Mouse (Mus musculus): ENCODE results near the gene Sult2b1. TPM values are rescaled to one million over a fixed set of nuclear protein-coding genes. Genes with fewer than 3 reads are reported as not detected.
A peak's percentile ranks its signal among the peaks of the same experiment; 100 is the strongest.

Sult2b1 gene
- polyA plus RNA-seq, 1 experiment from 2014 or later: 0.72 TPM

DNA sequence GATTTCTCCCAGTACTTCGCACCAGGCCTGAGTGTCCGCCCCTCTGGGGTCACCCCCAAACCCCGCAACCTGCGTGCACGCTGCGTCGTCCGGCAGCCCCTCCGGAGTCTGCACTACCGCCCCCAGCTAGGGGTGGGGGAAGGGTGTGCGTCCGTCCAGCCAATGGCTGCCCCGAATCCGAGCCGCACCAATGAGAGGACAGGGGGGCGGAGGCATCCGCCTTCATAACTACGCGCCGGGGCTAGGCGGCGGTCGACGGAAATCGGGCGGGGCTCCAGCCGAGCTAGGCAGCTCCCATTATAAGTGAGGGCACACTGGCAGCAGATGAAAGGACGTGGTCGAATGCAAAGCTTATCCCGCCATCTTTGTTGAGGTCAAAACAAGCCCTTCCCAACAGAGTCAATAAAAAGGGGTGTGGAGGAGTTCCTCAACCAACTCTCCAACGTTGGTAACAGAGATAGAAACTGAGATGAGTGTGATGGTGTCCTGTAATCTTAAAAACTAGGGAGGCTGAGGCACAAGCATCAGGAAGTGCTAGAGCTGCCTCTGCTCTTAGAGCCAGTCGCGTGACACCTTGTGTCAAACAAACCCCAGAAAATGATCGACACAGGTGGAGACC is 69.3 kb downstream of the Sult2b1 start, which contains the start of gene Rpl18:
Gene Rpl18, plus strand, starts transcription at position 368 of the 619 bp plus-strand sequence.
- peaks cover 35% of the 10 kb centered on the region for H3K36me3 ChIP-seq (ENCODE audit: control insufficient read depth, insufficient read depth)
- peak within 1 kb of the TSS; percentile 42 for H3K27ac ChIP-seq (ENCODE audit: low read length)
- 7% methylated on average over 34 of the region's 34 CpGs for WGBS
- no peaks in the 10 kb centered on the region for H3K9me3 ChIP-seq (replicated peaks; ENCODE audit: control insufficient read depth, low read length)
- no peaks in the 10 kb centered on the region for H3K27me3 ChIP-seq (ENCODE audit: control insufficient read depth, insufficient read depth, low read length)
- peak; percentile 86 for ATAC-seq (replicated peaks; ENCODE audit: extremely low read depth, insufficient read depth, low FRiP score)
- H3K9ac ChIP-seq (ENCODE audit: low read length): peak within 1 kb of the TSS; percentile 94
- peak within 1 kb of the TSS; percentile 96 for H3K4me2 ChIP-seq (ENCODE audit: low read depth, low read length)
- H3K4me3 ChIP-seq (ENCODE audit: low read length): peak within 1 kb of the TSS; percentile 79
- peaks cover 40% of the 10 kb centered on the region for H3K4me1 ChIP-seq (ENCODE audit: control insufficient read depth, insufficient read depth, low read length)

DNA sequence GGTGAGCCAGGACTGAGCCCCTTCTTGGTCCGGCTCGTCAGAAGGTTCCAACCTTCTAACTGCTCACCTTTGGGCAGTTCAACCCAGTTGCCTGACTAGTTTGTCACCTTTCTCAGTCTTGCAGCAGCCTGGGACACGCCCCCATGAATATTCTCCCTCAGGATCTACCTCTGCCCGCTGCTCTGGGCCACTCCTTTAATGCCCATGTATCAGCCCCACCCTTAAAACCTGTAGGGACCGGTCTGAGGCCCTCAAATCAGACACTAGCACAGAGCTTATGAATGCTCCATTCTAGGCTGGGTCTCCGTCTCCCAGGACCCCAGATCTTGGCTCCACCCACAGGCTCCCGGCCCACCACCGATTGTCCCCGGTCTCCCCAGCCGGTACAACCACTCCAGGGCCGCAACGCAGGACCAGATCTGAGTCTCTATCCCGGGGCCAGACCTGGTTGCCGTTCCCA is 69.8 kb downstream of the Sult2b1 start:
- WGBS: 9% methylated on average over 14 of the region's 14 CpGs
- peak overlapping the region; percentile 84 for H3K9ac ChIP-seq (ENCODE audit: low read length)
- ATAC-seq (replicated peaks; ENCODE audit: extremely low read depth, insufficient read depth, low FRiP score): no peak
- no peaks in the 10 kb centered on the region for H3K27me3 ChIP-seq (ENCODE audit: control insufficient read depth, insufficient read depth, low read length)
- peaks cover 30% of the 10 kb centered on the region for H3K36me3 ChIP-seq (ENCODE audit: control insufficient read depth, insufficient read depth)
- peaks cover 38% of the 10 kb centered on the region for H3K4me1 ChIP-seq (ENCODE audit: control insufficient read depth, insufficient read depth, low read length)
- peak overlapping the region; percentile 79 for H3K4me3 ChIP-seq (ENCODE audit: low read length)
- peak overlapping the region; percentile 42 for H3K27ac ChIP-seq (ENCODE audit: low read length)
- no peaks in the 10 kb centered on the region for H3K9me3 ChIP-seq (replicated peaks; ENCODE audit: control insufficient read depth, low read length)
- H3K4me2 ChIP-seq (ENCODE audit: low read depth, low read length): peak overlapping the region; percentile 96

DNA sequence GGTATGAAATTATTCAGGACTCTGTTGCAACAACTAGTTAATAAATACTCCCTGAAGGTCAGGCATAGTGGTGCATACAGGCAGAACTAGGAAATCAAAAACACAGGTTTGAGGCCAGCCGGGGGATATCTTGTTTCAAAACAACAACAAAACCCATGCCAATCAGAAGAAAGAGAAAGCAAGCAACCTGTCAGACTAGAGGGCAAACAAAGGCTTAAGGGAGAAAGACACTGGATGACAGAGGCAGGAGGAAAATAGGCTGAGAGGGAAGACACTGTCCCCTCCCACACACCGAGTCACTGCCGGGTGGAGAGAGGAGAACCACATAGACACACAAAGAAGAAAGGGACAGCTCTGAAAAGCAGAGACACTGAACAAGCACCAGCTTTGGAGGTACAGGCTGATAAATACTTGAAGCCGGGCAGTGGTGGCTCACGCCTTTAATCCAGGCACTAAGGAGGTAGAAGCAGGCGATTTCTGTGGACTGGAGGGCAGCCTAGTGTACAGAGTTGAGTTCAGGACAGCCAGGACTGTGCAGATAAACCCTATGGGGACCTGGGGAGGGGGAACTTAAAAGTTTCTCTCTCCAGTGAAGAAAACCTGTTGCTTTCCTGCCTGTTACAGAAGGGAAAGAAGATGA is 70.5 kb downstream of the Sult2b1 start:
- Histone ChIP-seq H3K4me1 (ENCODE audit: control insufficient read depth, insufficient read depth, low read length) (peaks cover 31% of the 10 kb centered on the region), H3K4me3 (ENCODE audit: low read length) (peak overlapping the region; percentile 79), H3K9me3 (replicated peaks; ENCODE audit: control insufficient read depth, low read length) (no peaks in the 10 kb centered on the region), H3K4me2 (ENCODE audit: low read depth, low read length) (peak overlapping the region; percentile 96), H3K27ac (ENCODE audit: low read length) (no peak overlapping the region), H3K36me3 (ENCODE audit: control insufficient read depth, insufficient read depth) (peaks cover 24% of the 10 kb centered on the region), H3K9ac (ENCODE audit: low read length) (peak overlapping the region; percentile 84), H3K27me3 (ENCODE audit: control insufficient read depth, insufficient read depth, low read length) (no peaks in the 10 kb centered on the region)
- ATAC-seq (replicated peaks; ENCODE audit: extremely low read depth, insufficient read depth, low FRiP score): no peak
- WGBS: 80% methylated on average over 6 of the region's 6 CpGs

DNA sequence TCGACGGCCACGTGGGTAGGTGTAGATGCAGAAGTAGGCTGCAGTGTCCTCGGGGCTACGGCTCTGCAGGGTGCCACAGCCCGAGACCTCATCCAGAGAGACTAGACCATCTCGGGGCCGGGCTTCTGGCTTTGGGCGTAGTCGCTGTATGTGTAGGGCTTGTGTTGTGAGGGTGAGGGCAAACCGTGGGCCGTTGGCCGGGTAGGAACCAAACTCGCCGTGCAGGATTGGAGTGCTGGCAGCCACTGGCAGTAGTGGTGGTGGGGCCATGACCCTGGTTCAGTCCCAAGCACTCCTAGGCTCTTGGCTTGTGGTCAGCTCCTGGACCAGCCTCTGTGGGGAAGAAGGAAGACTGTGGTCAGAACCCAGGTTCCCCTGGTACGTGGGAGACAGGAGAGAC is 71.1 kb downstream of the Sult2b1 start:
- no peak for ATAC-seq (replicated peaks; ENCODE audit: extremely low read depth, insufficient read depth, low FRiP score)
- peaks cover 24% of the 10 kb centered on the region for H3K36me3 ChIP-seq (ENCODE audit: control insufficient read depth, insufficient read depth)
- H3K9me3 ChIP-seq (replicated peaks; ENCODE audit: control insufficient read depth, low read length): no peaks in the 10 kb centered on the region
- H3K27me3 ChIP-seq (ENCODE audit: control insufficient read depth, insufficient read depth, low read length): no peaks in the 10 kb centered on the region
- no peak overlapping the region for H3K4me2 ChIP-seq (ENCODE audit: low read depth, low read length)
- whole genome bisulfite sequencing: 91% methylated on average over 16 of the region's 16 CpGs
- no peak overlapping the region for H3K4me3 ChIP-seq (ENCODE audit: low read length)
- H3K27ac ChIP-seq (ENCODE audit: low read length): no peak overlapping the region
- no peak overlapping the region for H3K9ac ChIP-seq (ENCODE audit: low read length)
- H3K4me1 ChIP-seq (ENCODE audit: control insufficient read depth, insufficient read depth, low read length): peaks cover 30% of the 10 kb centered on the region

DNA sequence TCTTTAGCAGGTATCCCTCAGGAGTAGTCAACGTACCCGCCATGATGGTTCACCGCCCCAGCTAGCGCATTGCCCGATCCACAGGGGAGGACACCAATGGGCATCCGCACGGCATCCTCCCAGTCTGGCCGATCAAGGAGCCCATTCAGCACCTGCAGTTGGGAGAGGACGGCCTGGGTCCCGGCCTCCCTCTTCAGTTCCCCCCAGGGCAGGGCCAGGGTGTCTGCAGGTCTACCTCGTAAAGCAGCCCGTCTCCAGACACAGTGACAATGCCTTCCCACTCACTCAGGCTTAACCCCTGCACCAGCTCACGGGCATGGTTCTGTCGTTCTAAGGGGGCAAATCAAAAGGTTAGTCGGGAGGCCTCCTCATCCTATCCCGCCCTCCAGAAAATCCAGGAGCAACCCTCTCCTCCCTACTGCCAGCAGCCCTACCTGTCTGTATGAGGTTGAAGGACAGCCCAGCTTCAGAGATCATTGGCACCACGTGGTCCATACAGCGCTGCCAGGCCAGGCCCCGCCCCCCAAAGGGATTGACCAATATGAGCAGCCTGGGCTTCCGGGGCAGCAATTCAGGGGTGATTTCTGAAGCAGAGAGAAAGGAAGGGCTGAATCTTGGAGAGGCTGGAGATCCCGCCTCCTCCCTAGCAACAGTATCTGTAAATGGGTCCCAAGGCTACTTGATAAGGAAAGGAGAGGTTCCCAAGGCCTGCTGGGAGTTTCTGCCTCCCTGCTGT is 72.3 kb downstream of the Sult2b1 start:
- H3K9ac ChIP-seq (ENCODE audit: low read length): no peak overlapping the region
- no peaks in the 10 kb centered on the region for H3K27me3 ChIP-seq (ENCODE audit: control insufficient read depth, insufficient read depth, low read length)
- no peak overlapping the region for H3K4me2 ChIP-seq (ENCODE audit: low read depth, low read length)
- no peak overlapping the region for H3K4me3 ChIP-seq (ENCODE audit: low read length)
- no peak for ATAC-seq (replicated peaks; ENCODE audit: extremely low read depth, insufficient read depth, low FRiP score)
- 89% methylated on average over 21 of the region's 21 CpGs for WGBS
- no peaks in the 10 kb centered on the region for H3K9me3 ChIP-seq (replicated peaks; ENCODE audit: control insufficient read depth, low read length)
- H3K36me3 ChIP-seq (ENCODE audit: control insufficient read depth, insufficient read depth): peaks cover 24% of the 10 kb centered on the region
- H3K27ac ChIP-seq (ENCODE audit: low read length): no peak overlapping the region
- peaks cover 42% of the 10 kb centered on the region for H3K4me1 ChIP-seq (ENCODE audit: control insufficient read depth, insufficient read depth, low read length)

DNA sequence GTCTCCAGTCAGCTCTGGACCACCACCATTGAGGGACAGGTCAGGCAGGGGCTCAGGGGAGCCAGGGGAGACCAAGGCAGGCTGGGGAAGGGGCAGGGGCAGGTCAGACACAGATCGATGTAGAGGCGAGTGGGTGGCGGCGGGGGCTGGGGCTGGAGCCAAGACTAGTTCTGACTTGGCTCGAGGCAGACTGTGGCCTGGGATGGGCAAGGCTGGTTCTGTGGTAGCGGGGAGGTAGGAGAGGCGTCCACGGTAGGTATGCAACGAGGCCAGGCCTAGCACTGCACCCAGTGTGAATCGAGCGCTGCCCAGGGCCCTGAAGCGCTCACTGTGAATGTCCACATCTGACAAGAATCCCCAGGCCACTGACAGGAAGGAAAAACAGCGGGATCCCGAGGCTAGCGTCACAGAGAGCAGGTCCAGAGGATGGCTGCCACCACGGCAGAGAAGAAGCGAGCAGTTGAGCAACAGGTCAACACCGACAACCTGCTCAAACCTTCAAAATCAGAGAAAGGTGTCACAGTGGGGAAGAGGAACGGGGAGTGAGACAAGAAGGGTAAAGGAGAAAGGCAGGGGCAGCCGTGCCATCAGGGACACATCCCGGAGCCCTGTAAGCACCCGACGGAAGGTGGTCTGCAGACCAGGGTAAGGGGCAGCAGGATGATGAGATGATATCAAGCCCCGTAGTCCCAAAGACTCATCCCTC is 73.0 kb downstream of the Sult2b1 start:
- ATAC-seq (replicated peaks; ENCODE audit: extremely low read depth, insufficient read depth, low FRiP score): no peak
- Histone ChIP-seq H3K9me3 (replicated peaks; ENCODE audit: control insufficient read depth, low read length) (no peaks in the 10 kb centered on the region), H3K4me3 (ENCODE audit: low read length) (no peak overlapping the region), H3K36me3 (ENCODE audit: control insufficient read depth, insufficient read depth) (peaks cover 24% of the 10 kb centered on the region), H3K27ac (ENCODE audit: low read length) (no peak overlapping the region), H3K4me1 (ENCODE audit: control insufficient read depth, insufficient read depth, low read length) (peaks cover 39% of the 10 kb centered on the region), H3K4me2 (ENCODE audit: low read depth, low read length) (no peak overlapping the region), H3K9ac (ENCODE audit: low read length) (no peak overlapping the region), H3K27me3 (ENCODE audit: control insufficient read depth, insufficient read depth, low read length) (no peaks in the 10 kb centered on the region)
- WGBS: 88% methylated on average over 24 of the region's 24 CpGs

DNA sequence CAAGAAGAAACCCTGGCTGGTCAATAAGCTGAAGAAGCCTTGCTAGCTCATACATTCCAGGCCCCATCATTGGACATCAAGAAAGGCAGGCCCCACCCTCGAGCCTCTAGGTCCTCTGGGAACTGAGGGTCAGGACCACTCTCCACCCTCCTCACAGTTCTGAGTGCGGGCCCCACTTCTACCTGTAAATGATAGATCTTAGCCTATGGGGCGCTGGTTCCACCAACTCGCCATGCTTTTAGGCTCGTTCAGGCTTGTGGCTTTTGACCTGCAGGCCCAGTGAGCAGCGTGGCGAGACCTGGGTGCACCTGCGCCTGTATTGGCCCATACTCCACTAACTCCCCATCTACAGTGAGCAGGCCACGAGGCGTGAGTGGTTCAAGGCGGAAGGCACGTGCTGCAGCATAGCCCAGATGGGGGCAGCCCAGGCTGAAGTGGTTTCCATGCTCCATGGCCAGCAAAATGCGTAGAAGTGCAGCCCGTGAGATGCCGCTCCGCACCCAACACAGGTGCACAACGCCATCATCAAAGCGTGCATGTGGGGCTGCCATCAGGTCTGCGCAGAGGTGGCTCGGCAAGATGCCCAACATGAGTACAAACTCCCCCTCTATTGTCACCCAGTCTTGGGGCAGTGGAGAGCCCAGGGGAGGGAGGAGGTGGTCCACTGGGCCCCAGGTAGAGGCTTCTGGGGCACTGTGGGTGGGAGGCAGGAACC is 73.8 kb downstream of the Sult2b1 start:
- Histone ChIP-seq H3K36me3 (ENCODE audit: control insufficient read depth, insufficient read depth) (peaks cover 24% of the 10 kb centered on the region), H3K9ac (ENCODE audit: low read length) (no peak overlapping the region), H3K27me3 (ENCODE audit: control insufficient read depth, insufficient read depth, low read length) (no peaks in the 10 kb centered on the region), H3K4me3 (ENCODE audit: low read length) (no peak overlapping the region), H3K4me1 (ENCODE audit: control insufficient read depth, insufficient read depth, low read length) (peaks cover 39% of the 10 kb centered on the region), H3K4me2 (ENCODE audit: low read depth, low read length) (no peak overlapping the region), H3K27ac (ENCODE audit: low read length) (no peak overlapping the region), H3K9me3 (replicated peaks; ENCODE audit: control insufficient read depth, low read length) (no peaks in the 10 kb centered on the region)
- WGBS: 91% methylated on average over 20 of the region's 20 CpGs
- no peak for ATAC-seq (replicated peaks; ENCODE audit: extremely low read depth, insufficient read depth, low FRiP score)

DNA sequence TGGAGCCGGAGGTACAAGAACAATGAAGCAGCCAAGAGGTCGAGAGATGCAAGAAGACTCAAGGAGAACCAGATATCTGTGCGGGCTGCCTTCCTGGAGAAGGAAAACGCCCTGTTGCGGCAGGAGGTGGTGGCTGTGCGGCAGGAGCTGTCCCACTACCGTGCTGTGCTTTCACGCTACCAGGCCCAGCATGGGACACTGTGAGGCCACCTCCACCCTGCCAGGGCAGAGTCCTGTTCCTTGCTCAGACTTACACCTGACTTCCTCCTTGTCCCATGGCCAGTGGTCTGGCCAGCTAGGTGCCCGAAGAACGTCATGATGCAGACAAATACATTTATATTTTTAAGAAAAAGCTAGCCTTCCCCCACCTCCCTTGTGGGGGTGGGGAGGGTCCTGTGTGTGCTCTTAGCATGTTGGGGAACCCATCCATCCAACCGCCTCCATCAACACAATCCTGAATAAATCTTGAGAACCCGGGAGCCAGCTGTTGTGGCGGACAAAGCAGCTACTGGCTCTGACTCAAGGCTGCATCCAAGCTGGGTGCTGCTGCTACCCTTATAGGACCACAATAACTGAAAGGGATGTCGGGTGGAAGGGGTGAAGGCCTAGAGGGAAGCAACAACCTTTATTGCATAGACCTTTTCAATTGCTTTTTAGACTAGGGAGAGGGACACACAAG is 74.7 kb downstream of the Sult2b1 start:
- H3K27me3 ChIP-seq (ENCODE audit: control insufficient read depth, insufficient read depth, low read length): no peaks in the 10 kb centered on the region
- WGBS: 68% methylated on average over 14 of the region's 14 CpGs
- no peak for ATAC-seq (replicated peaks; ENCODE audit: extremely low read depth, insufficient read depth, low FRiP score)
- H3K4me2 ChIP-seq (ENCODE audit: low read depth, low read length): no peak overlapping the region
- no peak overlapping the region for H3K4me3 ChIP-seq (ENCODE audit: low read length)
- H3K9ac ChIP-seq (ENCODE audit: low read length): no peak overlapping the region
- H3K27ac ChIP-seq (ENCODE audit: low read length): no peak overlapping the region
- peaks cover 24% of the 10 kb centered on the region for H3K36me3 ChIP-seq (ENCODE audit: control insufficient read depth, insufficient read depth)
- H3K4me1 ChIP-seq (ENCODE audit: control insufficient read depth, insufficient read depth, low read length): peaks cover 38% of the 10 kb centered on the region
- no peaks in the 10 kb centered on the region for H3K9me3 ChIP-seq (replicated peaks; ENCODE audit: control insufficient read depth, low read length)

Measured in heart, embryonic 16.5 days (tissue).